Mouse (Mus musculus): ENCODE data around the gene Acly.
"Not testable (repeated sequence)": the region's sequence is repeated elsewhere in the genome, so short reads cannot be mapped to it uniquely, and the experiment has no call there.

The Acly gene

GRCm38 (mm10) chr11:100544832-100545745 lies 17.3 kb upstream of the Acly start, which contains the start of gene Ttc25:
Gene Ttc25, plus strand, starts transcription at chr11:100545607.
- DNase-seq, result no peak

- DNase-seq, result no peak
Observed at GRCm38 (mm10) chr11:100541577-100541976, 13.8 kb upstream of the Acly start.

GRCm38 (mm10) chr11:100540966-100541365 lies 13.2 kb upstream of the Acly start:
- no peak for DNase-seq

GRCm38 (mm10) chr11:100536466-100536865 lies 8.7 kb upstream of the Acly start:
- DNase-seq, result no peak

GRCm38 (mm10) chr11:100535996-100536395 lies 8.2 kb upstream of the Acly start:
- no peak for DNase-seq

- DNase-seq, result not testable (repeated sequence)
Observed at GRCm38 (mm10) chr11:100534821-100535220, 7.0 kb upstream of the Acly start.

- not testable (repeated sequence) for DNase-seq
Observed at GRCm38 (mm10) chr11:100534411-100534810, 6.6 kb upstream of the Acly start.

GRCm38 (mm10) chr11:100533871-100534270 lies 6.1 kb upstream of the Acly start:
- DNase-seq, result no peak

- DNase-seq, result no peak
Observed at GRCm38 (mm10) chr11:100528375-100529165, 770 bp upstream of the Acly start.

GRCm38 (mm10) chr11:100527066-100527457 lies 738 bp downstream of the Acly start:
- DNase-seq, result peak; percentile 58

- no peak for DNase-seq
Observed at GRCm38 (mm10) chr11:100526052-100526816, 1.6 kb downstream of the Acly start.

GRCm38 (mm10) chr11:100524987-100525630 lies 2.7 kb downstream of the Acly start:
- no peak for DNase-seq

GRCm38 (mm10) chr11:100524358-100524757 lies 3.4 kb downstream of the Acly start:
- no peak for DNase-seq

- no peak for DNase-seq
Observed at GRCm38 (mm10) chr11:100520838-100521237, 7.0 kb downstream of the Acly start.

GRCm38 (mm10) chr11:100519188-100519587 lies 8.6 kb downstream of the Acly start:
- DNase-seq, result no peak

- peak; percentile 79 for DNase-seq
Observed at GRCm38 (mm10) chr11:100518188-100518591, 9.6 kb downstream of the Acly start.

GRCm38 (mm10) chr11:100516291-100516690 lies 11.5 kb downstream of the Acly start:
- DNase-seq, result no peak

- no peak for DNase-seq
Observed at GRCm38 (mm10) chr11:100515789-100516188, 12.0 kb downstream of the Acly start.

GRCm38 (mm10) chr11:100515061-100515460 lies 12.7 kb downstream of the Acly start:
- DNase-seq, result no peak

GRCm38 (mm10) chr11:100513716-100514115 lies 14.1 kb downstream of the Acly start:
- no peak for DNase-seq

- no peak for DNase-seq
Observed at GRCm38 (mm10) chr11:100512384-100512783, 15.4 kb downstream of the Acly start.

- no peak for DNase-seq
Observed at GRCm38 (mm10) chr11:100510556-100510955, 17.2 kb downstream of the Acly start.

Data from cerebellum, adult 11 months (tissue).